Comparison of ENCODE assay signal across 24 mouse cellular contexts in the genomic region with DNA sequence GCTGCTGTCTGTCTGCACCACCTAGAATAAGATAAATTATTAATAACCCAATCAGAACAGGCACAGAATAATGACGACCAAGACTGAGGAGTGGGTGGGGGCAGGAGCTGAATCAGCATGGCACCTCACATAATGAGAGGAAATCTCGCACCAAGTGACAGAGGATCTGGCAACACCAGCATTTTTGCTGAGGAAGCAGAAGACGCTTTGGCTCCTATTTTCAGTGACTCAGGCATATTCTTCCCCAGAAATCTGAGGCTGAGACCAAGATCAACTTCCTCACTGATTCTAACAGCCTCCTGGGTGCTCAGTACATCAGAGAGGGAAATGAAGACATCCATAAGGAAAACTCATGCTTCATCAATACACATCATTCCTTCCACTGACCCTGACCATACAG.
DNase-seq lines count a peak whose midpoint lies in the region; ATAC-seq and TF ChIP-seq lines count a peak whose summit lies in the region.
"Had no signal": no experiment of that assay in that cellular context is flagged by ENCODE, and none has a peak within 500 bp of the region (broad histone marks: within the 10 kb centered on the region; RNA-seq: fewer than 3 reads in every experiment).

No protein-coding gene starts in this region.

- no peak overlapping the region for H3K4me3 ChIP-seq in heart, embryonic 10.5 days
- no peak overlapping the region for H3K4me3 ChIP-seq in heart, embryonic 11.5 days (ENCODE audit: low read depth, low read length)
- H3K4me3 ChIP-seq: embryonic facial prominence, embryonic 10.5 days; embryonic facial prominence, embryonic 12.5 days; forebrain, embryonic 13.5 days; forebrain, embryonic 15.5 days had no signal

- no peaks in the 10 kb centered on the region for H3K36me3 ChIP-seq in heart, embryonic 10.5 days
- H3K36me3 ChIP-seq in heart, embryonic 11.5 days (ENCODE audit: control insufficient read depth, insufficient read depth, low read length): no peaks in the 10 kb centered on the region
- H3K36me3 ChIP-seq: embryonic facial prominence, embryonic 10.5 days; embryonic facial prominence, embryonic 12.5 days; forebrain, embryonic 15.5 days; G1E had no signal

- no peak for ATAC-seq in heart, embryonic 11.5 days (replicated peaks; ENCODE audit: insufficient number of reproducible peaks, low FRiP score, low TSS enrichment)
- no peak for ATAC-seq in CD4-positive, CD25-positive, alpha-beta regulatory T cell, adult 4 months
- ATAC-seq: activated CD4-positive, CD25-positive, alpha-beta regulatory T cell, adult 4 months; forebrain, embryonic 13.5 days; forebrain, embryonic 15.5 days; forebrain, postnatal 0 days; Patski had no signal

- peaks cover 9% of the 10 kb centered on the region; the same call in 1 of the 2 replicates for H3K4me1 ChIP-seq in heart, embryonic 10.5 days
- peaks cover 3% of the 10 kb centered on the region; the same call in 1 of the 2 replicates for H3K4me1 ChIP-seq in heart, embryonic 11.5 days (ENCODE audit: control insufficient read depth, insufficient read depth, low read length)

- 58% methylated on average over 3 of the region's 3 CpGs for WGBS in heart, embryonic 10.5 days
- 69% methylated on average over 3 of the region's 3 CpGs for WGBS in heart, embryonic 11.5 days (ENCODE audit: insufficient replicate concordance)

- no peak overlapping the region for H3K9ac ChIP-seq in heart, embryonic 11.5 days (ENCODE audit: low read depth, low read length)
- H3K9ac ChIP-seq: embryonic facial prominence, embryonic 12.5 days; forebrain, embryonic 13.5 days; forebrain, embryonic 15.5 days; forebrain, postnatal 0 days had no signal

- no peaks in the 10 kb centered on the region for H3K9me3 ChIP-seq in heart, embryonic 10.5 days
- no peaks in the 10 kb centered on the region for H3K9me3 ChIP-seq in heart, embryonic 11.5 days (replicated peaks; ENCODE audit: control insufficient read depth, low read length)
- H3K9me3 ChIP-seq: embryonic facial prominence, embryonic 10.5 days; embryonic facial prominence, embryonic 12.5 days; forebrain, embryonic 13.5 days; forebrain, embryonic 15.5 days had no signal

- TF ChIP-seq CTCF in brain, embryonic 14.5 days (IDR thresholded peaks at IDR 0.05; ENCODE audit: borderline replicate concordance, extremely low read depth, insufficient read depth, insufficient read length): no peak

- TF ChIP-seq POLR2A in brain, embryonic 14.5 days (IDR thresholded peaks at IDR 0.05; ENCODE audit: borderline replicate concordance, extremely low read depth, insufficient read depth, insufficient read length, poor library complexity, severe bottlenecking): no peak

- DNase-seq in heart, embryonic 10.5 days (ENCODE audit: low spot score): peak; percentile 38
- DNase-seq in right cerebral cortex, adult 18-20 months: peak; percentile 41
- DNase-seq in right cerebral cortex, adult 2 months (ENCODE audit: low spot score in 2 of 2): no peak
- peak; percentile 7 for DNase-seq in brain, embryonic 14.5 days (ENCODE audit: low read depth)
- no peak for DNase-seq in retina, embryonic 14.5 days (ENCODE audit: low spot score)
- DNase-seq: adrenal gland, adult 8-10 months; adrenal gland, postnatal 14 days; adrenal gland, postnatal 36 days; cerebellum, adult 11-12 months; cerebellum, adult 2 months; cerebellum, adult 9-10 months; cerebellum, postnatal 10 days; cerebellum, postnatal 25 days; forebrain, postnatal 0 days had no signal

- no peaks in the 10 kb centered on the region for H3K27me3 ChIP-seq in heart, embryonic 10.5 days (ENCODE audit: insufficient read depth, poor library complexity, severe bottlenecking)
- no peaks in the 10 kb centered on the region for H3K27me3 ChIP-seq in heart, embryonic 11.5 days (ENCODE audit: control insufficient read depth, insufficient read depth, low read length)
- H3K27me3 ChIP-seq: CH12.LX; embryonic facial prominence, embryonic 12.5 days; forebrain, embryonic 13.5 days; forebrain, embryonic 15.5 days had no signal

- no peak overlapping the region for H3K27ac ChIP-seq in heart, embryonic 10.5 days
- H3K27ac ChIP-seq in heart, embryonic 11.5 days (ENCODE audit: low read depth, low read length): no peak overlapping the region
- H3K27ac ChIP-seq: embryonic facial prominence, embryonic 10.5 days; embryonic facial prominence, embryonic 12.5 days; forebrain, embryonic 13.5 days; forebrain, embryonic 15.5 days had no signal

- H3K4me2 ChIP-seq in heart, embryonic 11.5 days: no peak overlapping the region
- H3K4me2 ChIP-seq: embryonic facial prominence, embryonic 12.5 days; forebrain, embryonic 13.5 days; forebrain, embryonic 15.5 days had no signal

Comparison
In these comparisons a context has a peak if more than half of its experiments do, and no peak if none do; other contexts are left out.
1. DNase-seq: peak in heart, embryonic 10.5 days (single experiment), right cerebral cortex, adult 18-20 months (single experiment) and brain, embryonic 14.5 days (single experiment); none in right cerebral cortex, adult 2 months (0 of 2) and retina, embryonic 14.5 days (single experiment).